Mouse (Mus musculus) heart, embryonic 16.5 days (tissue): Measurements from ENCODE around the gene Tmem9. TPM values are rescaled to one million over a fixed set of nuclear protein-coding genes. Genes with fewer than 3 reads are reported as not detected.

Experiments used
- ATAC-seq: fragments of 200-750 bp; cut with Nextera tagmentation; replicated peaks from 2 replicates; pipeline ENCODE4 v1.8.0; 2017; ENCODE audit warnings: moderate number of reproducible peaks; ENCODE audit not compliant: insufficient read depth, low FRiP score; ENCODE audit errors: extremely low read depth
- H3K27ac ChIP-seq: fragments of 300-500 bp; sonication (generic); 2 replicates; pipeline ENCODE4 v1.5.1; 2014; ENCODE audit warnings: mild to moderate bottlenecking, low read length, control low read depth, moderate library complexity
- H3K27me3 ChIP-seq: fragments of 300-500 bp; sonication (generic); 2 replicates; pipeline ENCODE4 v1.6.1; 2014; ENCODE audit warnings: low read length, mixed read lengths; ENCODE audit not compliant: control insufficient read depth, insufficient read depth
- H3K36me3 ChIP-seq: fragments of 300-500 bp; sonication (generic); 2 replicates; pipeline ENCODE4 v1.6.1; 2014; ENCODE audit not compliant: control insufficient read depth, insufficient read depth
- H3K4me1 ChIP-seq: fragments of 300-500 bp; sonication (generic); 2 replicates; pipeline ENCODE4 v1.6.1; 2014; ENCODE audit warnings: low read length, mixed read lengths; ENCODE audit not compliant: control insufficient read depth, insufficient read depth
- H3K4me2 ChIP-seq: fragments of 300-500 bp; sonication (generic); 2 replicates; pipeline ENCODE4 v1.6.1; 2014; ENCODE audit warnings: low read depth, mild to moderate bottlenecking, control low read depth, low read length
- H3K4me3 ChIP-seq: fragments of 300-500 bp; sonication (generic); 2 replicates; pipeline ENCODE4 v1.5.1; 2014; ENCODE audit warnings: mild to moderate bottlenecking, control low read depth, low read length
- H3K9ac ChIP-seq: fragments of 300-500 bp; sonication (generic); 2 replicates; pipeline ENCODE4 v1.6.1; 2014; ENCODE audit warnings: low read length, control low read depth
- H3K9me3 ChIP-seq: fragments of 300-500 bp; sonication (generic); replicated peaks from 2 replicates; pipeline ENCODE4 v1.6.1; 2016; ENCODE audit warnings: low read length; ENCODE audit not compliant: control insufficient read depth
- WGBS: fragments of 180-500 bp; shearing (Covaris S2); extraction: QIAGEN DNeasy Blood & Tissue Kit; methylation state at CpG from one replicate; pipeline ENCODE4 v1.1.7; 2014; 5-methylcytosine and 5-hydroxymethylcytosine counted together
- polyA plus RNA-seq: library from polyadenylated mRNA; unstranded; fragments of >200 nt; fragmentation: Nextera tagmentation; extraction: Ambion mirVana; gene quantifications from 2 replicates; pipeline ENCODE4 v1.2.1, GENCODE M21; 2015

Tmem9 gene
- polyA plus RNA-seq, 1 experiment from 2014 or later, result 85.5 TPM

GRCm38 (mm10) chr1:136045774-136046173 is 37.8 kb downstream of the Tmem9 start:
- Histone ChIP-seq H3K9ac (no peak overlapping the region), H3K4me3 (no peak overlapping the region), H3K4me1 (peaks cover 2% of the 10 kb centered on the region), H3K27me3 (peaks cover 36% of the 10 kb centered on the region), H3K27ac (no peak overlapping the region), H3K4me2 (no peak overlapping the region), H3K36me3 (no peaks in the 10 kb centered on the region), H3K9me3 (no peaks in the 10 kb centered on the region)
- no peak for ATAC-seq
- WGBS, result 20% methylated on average over 4 of the region's 4 CpGs

GRCm38 (mm10) chr1:136047432-136047831 is 39.5 kb downstream of the Tmem9 start:
- H3K27ac ChIP-seq, result no peak overlapping the region
- H3K27me3 ChIP-seq, result peaks cover 40% of the 10 kb centered on the region
- H3K9ac ChIP-seq, result no peak overlapping the region
- no peaks in the 10 kb centered on the region for H3K36me3 ChIP-seq
- no peak for ATAC-seq
- H3K4me3 ChIP-seq, result no peak overlapping the region
- 11% methylated on average over 2 of the region's 2 CpGs for WGBS
- peaks cover 7% of the 10 kb centered on the region for H3K4me1 ChIP-seq
- H3K4me2 ChIP-seq, result no peak overlapping the region
- no peaks in the 10 kb centered on the region for H3K9me3 ChIP-seq

GRCm38 (mm10) chr1:136047894-136048293 is 39.9 kb downstream of the Tmem9 start:
- no peak overlapping the region for H3K4me3 ChIP-seq
- ATAC-seq, result no peak
- H3K9me3 ChIP-seq, result no peaks in the 10 kb centered on the region
- H3K9ac ChIP-seq, result no peak overlapping the region
- peaks cover 43% of the 10 kb centered on the region for H3K27me3 ChIP-seq
- no peak overlapping the region for H3K4me2 ChIP-seq
- H3K36me3 ChIP-seq, result no peaks in the 10 kb centered on the region
- 67% methylated on average over 9 of the region's 9 CpGs for WGBS
- peaks cover 7% of the 10 kb centered on the region for H3K4me1 ChIP-seq
- H3K27ac ChIP-seq, result no peak overlapping the region

- Histone ChIP-seq H3K9me3 (no peaks in the 10 kb centered on the region), H3K4me3 (peak within 1 kb of the TSS; percentile 39), H3K4me2 (peak within 1 kb of the TSS; percentile 59), H3K27ac (no peak within 1 kb of the TSS), H3K4me1 (peaks cover 7% of the 10 kb centered on the region), H3K9ac (no peak within 1 kb of the TSS), H3K36me3 (no peaks in the 10 kb centered on the region), H3K27me3 (peaks cover 40% of the 10 kb centered on the region)
- ATAC-seq, result no peak
- WGBS, result 21% methylated on average over 29 of the region's 29 CpGs
These were observed 42.5 kb downstream of the Tmem9 start, which contains the start of gene Ascl5 for GRCm38 (mm10) chr1:136050312-136051012. Ascl5 (plus strand) TSS chr1:136050804.

- Histone ChIP-seq H3K9me3 (no peaks in the 10 kb centered on the region), H3K4me3 (peak overlapping the region; percentile 39), H3K27me3 (peaks cover 40% of the 10 kb centered on the region), H3K4me2 (peak overlapping the region; percentile 59), H3K4me1 (peaks cover 7% of the 10 kb centered on the region), H3K27ac (no peak overlapping the region), H3K36me3 (no peaks in the 10 kb centered on the region), H3K9ac (no peak overlapping the region)
- peak; percentile 29 for ATAC-seq
- WGBS, result 2% methylated on average over 36 of the region's 36 CpGs
These were observed 43.0 kb downstream of the Tmem9 start for GRCm38 (mm10) chr1:136051013-136051315.

GRCm38 (mm10) chr1:136051465-136051864 is 43.5 kb downstream of the Tmem9 start:
- H3K9me3 ChIP-seq, result no peaks in the 10 kb centered on the region
- no peak overlapping the region for H3K27ac ChIP-seq
- 0% methylated on average over 6 of the region's 6 CpGs for WGBS
- H3K27me3 ChIP-seq, result peaks cover 40% of the 10 kb centered on the region
- H3K9ac ChIP-seq, result no peak overlapping the region
- ATAC-seq, result peak; percentile 78
- no peaks in the 10 kb centered on the region for H3K36me3 ChIP-seq
- H3K4me2 ChIP-seq, result peak overlapping the region; percentile 59
- H3K4me1 ChIP-seq, result peaks cover 7% of the 10 kb centered on the region
- H3K4me3 ChIP-seq, result peak overlapping the region; percentile 39

GRCm38 (mm10) chr1:136052547-136052946 is 44.6 kb downstream of the Tmem9 start, which contains the start of gene Cacna1s:
Cacna1s (plus strand) TSS chr1:136052750.
- H3K27ac ChIP-seq, result no peak within 1 kb of the TSS
- peaks cover 7% of the 10 kb centered on the region for H3K4me1 ChIP-seq
- H3K36me3 ChIP-seq, result no peaks in the 10 kb centered on the region
- H3K27me3 ChIP-seq, result peaks cover 41% of the 10 kb centered on the region
- no peaks in the 10 kb centered on the region for H3K9me3 ChIP-seq
- H3K4me3 ChIP-seq, result no peak within 1 kb of the TSS
- no peak within 1 kb of the TSS for H3K9ac ChIP-seq
- 43% methylated on average over 11 of the region's 11 CpGs for WGBS
- no peak for ATAC-seq
- H3K4me2 ChIP-seq, result no peak within 1 kb of the TSS

GRCm38 (mm10) chr1:136055771-136056170 is 47.8 kb downstream of the Tmem9 start:
- peaks cover 6% of the 10 kb centered on the region for H3K4me1 ChIP-seq
- no peak overlapping the region for H3K9ac ChIP-seq
- 83% methylated on average over 3 of the region's 3 CpGs for WGBS
- no peak for ATAC-seq
- no peaks in the 10 kb centered on the region for H3K9me3 ChIP-seq
- no peak overlapping the region for H3K4me3 ChIP-seq
- H3K27ac ChIP-seq, result no peak overlapping the region
- H3K36me3 ChIP-seq, result no peaks in the 10 kb centered on the region
- H3K27me3 ChIP-seq, result peaks cover 22% of the 10 kb centered on the region
- no peak overlapping the region for H3K4me2 ChIP-seq

GRCm38 (mm10) chr1:136058594-136058993 is 50.6 kb downstream of the Tmem9 start:
- ATAC-seq, result no peak
- WGBS, result 47% methylated on average over 3 of the region's 3 CpGs
- Histone ChIP-seq H3K27ac (no peak overlapping the region), H3K9me3 (no peaks in the 10 kb centered on the region), H3K4me3 (no peak overlapping the region), H3K36me3 (no peaks in the 10 kb centered on the region), H3K9ac (no peak overlapping the region), H3K4me1 (no peaks in the 10 kb centered on the region), H3K4me2 (no peak overlapping the region), H3K27me3 (peaks cover 2% of the 10 kb centered on the region; the same call in 1 of the 2 replicates)
